Mouse (Mus musculus) fat pad, adult 2 months (tissue): ENCODE measurements around the gene Arhgef33.

Experiments used
- DNase-seq: peaks from one replicate; pipeline ENCODE4 v3.0.0-alpha.2; 2011; ENCODE audit warnings: low read depth, low spot score; ENCODE audit errors: extremely low read depth

Gene Arhgef33

GRCm38 (mm10) chr17:80435680-80436079 lies 128.5 kb downstream of the Arhgef33 start:
- no peak for DNase-seq

- DNase-seq = no peak
Measured at GRCm38 (mm10) chr17:80445433-80445832, 138.2 kb downstream of the Arhgef33 start.

GRCm38 (mm10) chr17:80446470-80446869 lies 139.3 kb downstream of the Arhgef33 start:
- DNase-seq = no peak
